Mouse (Mus musculus): Measurements from ENCODE around the gene Gm42517. TPM values are rescaled to one million over a fixed set of nuclear protein-coding genes. Genes with fewer than 3 reads are reported as not detected.

Gm42517 gene
- polyA plus RNA-seq, 1 experiment from 2014 or later: 0.75 TPM

- WGBS: 32% methylated on average over 3 of the region's 3 CpGs
- no peaks in the 10 kb centered on the region for H3K36me3 ChIP-seq (ENCODE audit: control insufficient read depth, insufficient read depth, low read length)
- no peak overlapping the region for H3K4me2 ChIP-seq (ENCODE audit: low read length)
- H3K4me3 ChIP-seq (ENCODE audit: low read depth, low read length): no peak overlapping the region
- no peak for DNase-seq (ENCODE audit: low spot score)
- no peak overlapping the region for H3K9ac ChIP-seq (ENCODE audit: low read length)
- no peak overlapping the region for H3K27ac ChIP-seq (ENCODE audit: low read depth, low read length)
- H3K9me3 ChIP-seq (replicated peaks; ENCODE audit: control insufficient read depth, low read length): no peaks in the 10 kb centered on the region
- H3K27me3 ChIP-seq (replicated peaks; ENCODE audit: control insufficient read depth, insufficient read depth, low read length): peaks cover 35% of the 10 kb centered on the region
- no peak for ATAC-seq
- H3K4me1 ChIP-seq (ENCODE audit: control insufficient read depth, insufficient read depth, low read length): peaks cover 4% of the 10 kb centered on the region; the same call in 1 of the 2 replicates
These were observed 5.4 kb downstream of the Gm42517 start for GRCm38 (mm10) chr5:108362330-108362729.

- H3K9me3 ChIP-seq (replicated peaks; ENCODE audit: control insufficient read depth, low read length): no peaks in the 10 kb centered on the region
- H3K4me3 ChIP-seq (ENCODE audit: low read depth, low read length): no peak overlapping the region
- ATAC-seq (no peak), DNase-seq (ENCODE audit: low spot score) (no peak)
- H3K4me1 ChIP-seq (ENCODE audit: control insufficient read depth, insufficient read depth, low read length): no peaks in the 10 kb centered on the region
- 91% methylated on average over 4 of the region's 4 CpGs for WGBS
- H3K36me3 ChIP-seq (ENCODE audit: control insufficient read depth, insufficient read depth, low read length): no peaks in the 10 kb centered on the region
- peaks cover 16% of the 10 kb centered on the region for H3K27me3 ChIP-seq (replicated peaks; ENCODE audit: control insufficient read depth, insufficient read depth, low read length)
- no peak overlapping the region for H3K9ac ChIP-seq (ENCODE audit: low read length)
- H3K4me2 ChIP-seq (ENCODE audit: low read length): no peak overlapping the region
- no peak overlapping the region for H3K27ac ChIP-seq (ENCODE audit: low read depth, low read length)
These were observed 7.5 kb downstream of the Gm42517 start for GRCm38 (mm10) chr5:108360211-108360610.

- Histone ChIP-seq H3K4me3 (ENCODE audit: low read depth, low read length) (no peak overlapping the region), H3K36me3 (ENCODE audit: control insufficient read depth, insufficient read depth, low read length) (no peaks in the 10 kb centered on the region), H3K4me2 (ENCODE audit: low read length) (no peak overlapping the region), H3K4me1 (ENCODE audit: control insufficient read depth, insufficient read depth, low read length) (no peaks in the 10 kb centered on the region), H3K27ac (ENCODE audit: low read depth, low read length) (no peak overlapping the region), H3K27me3 (replicated peaks; ENCODE audit: control insufficient read depth, insufficient read depth, low read length) (peaks cover 8% of the 10 kb centered on the region), H3K9me3 (replicated peaks; ENCODE audit: control insufficient read depth, low read length) (no peaks in the 10 kb centered on the region), H3K9ac (ENCODE audit: low read length) (no peak overlapping the region)
- no peak for DNase-seq (ENCODE audit: low spot score)
- 87% methylated on average over 9 of the region's 9 CpGs for WGBS
- ATAC-seq: no peak
These were observed 8.2 kb downstream of the Gm42517 start for GRCm38 (mm10) chr5:108359491-108359890.

GRCm38 (mm10) chr5:108357862-108358261 is 9.9 kb downstream of the Gm42517 start:
- 100% methylated on average over 1 of the region's 1 CpGs for WGBS
- H3K4me1 ChIP-seq (ENCODE audit: control insufficient read depth, insufficient read depth, low read length): no peaks in the 10 kb centered on the region
- no peaks in the 10 kb centered on the region for H3K9me3 ChIP-seq (replicated peaks; ENCODE audit: control insufficient read depth, low read length)
- no peak for ATAC-seq
- no peak overlapping the region for H3K4me2 ChIP-seq (ENCODE audit: low read length)
- H3K4me3 ChIP-seq (ENCODE audit: low read depth, low read length): no peak overlapping the region
- no peak overlapping the region for H3K9ac ChIP-seq (ENCODE audit: low read length)
- no peaks in the 10 kb centered on the region for H3K27me3 ChIP-seq (replicated peaks; ENCODE audit: control insufficient read depth, insufficient read depth, low read length)
- H3K36me3 ChIP-seq (ENCODE audit: control insufficient read depth, insufficient read depth, low read length): no peaks in the 10 kb centered on the region
- no peak overlapping the region for H3K27ac ChIP-seq (ENCODE audit: low read depth, low read length)
- DNase-seq (ENCODE audit: low spot score): no peak

GRCm38 (mm10) chr5:108354056-108354455 is 13.7 kb downstream of the Gm42517 start:
- DNase-seq (ENCODE audit: low spot score) (no peak), ATAC-seq (no peak)
- H3K27me3 ChIP-seq (replicated peaks; ENCODE audit: control insufficient read depth, insufficient read depth, low read length): no peaks in the 10 kb centered on the region
- H3K4me3 ChIP-seq (ENCODE audit: low read depth, low read length): no peak overlapping the region
- H3K36me3 ChIP-seq (ENCODE audit: control insufficient read depth, insufficient read depth, low read length): 0 out of 2 replicates have a peak, but pooled peaks cover 3% of the 10 kb centered on the region
- H3K9me3 ChIP-seq (replicated peaks; ENCODE audit: control insufficient read depth, low read length): no peaks in the 10 kb centered on the region
- no peaks in the 10 kb centered on the region for H3K4me1 ChIP-seq (ENCODE audit: control insufficient read depth, insufficient read depth, low read length)
- H3K4me2 ChIP-seq (ENCODE audit: low read length): no peak overlapping the region
- 83% methylated on average over 2 of the region's 2 CpGs for WGBS
- no peak overlapping the region for H3K27ac ChIP-seq (ENCODE audit: low read depth, low read length)
- no peak overlapping the region for H3K9ac ChIP-seq (ENCODE audit: low read length)

- DNase-seq (ENCODE audit: low spot score): no peak
- ATAC-seq: no peak
- 94% methylated on average over 9 of the region's 9 CpGs for WGBS
- Histone ChIP-seq H3K4me3 (ENCODE audit: low read depth, low read length) (no peak overlapping the region), H3K9ac (ENCODE audit: low read length) (no peak overlapping the region), H3K9me3 (replicated peaks; ENCODE audit: control insufficient read depth, low read length) (no peaks in the 10 kb centered on the region), H3K4me2 (ENCODE audit: low read length) (no peak overlapping the region), H3K4me1 (ENCODE audit: control insufficient read depth, insufficient read depth, low read length) (no peaks in the 10 kb centered on the region), H3K27ac (ENCODE audit: low read depth, low read length) (no peak overlapping the region), H3K27me3 (replicated peaks; ENCODE audit: control insufficient read depth, insufficient read depth, low read length) (no peaks in the 10 kb centered on the region), H3K36me3 (ENCODE audit: control insufficient read depth, insufficient read depth, low read length) (peaks cover 21% of the 10 kb centered on the region)
These were observed 18.1 kb downstream of the Gm42517 start for GRCm38 (mm10) chr5:108349511-108350148.

GRCm38 (mm10) chr5:108347843-108348242 is 19.9 kb downstream of the Gm42517 start:
- no peak overlapping the region for H3K4me2 ChIP-seq (ENCODE audit: low read length)
- WGBS: 90% methylated on average over 6 of the region's 6 CpGs
- no peak overlapping the region for H3K9ac ChIP-seq (ENCODE audit: low read length)
- no peak overlapping the region for H3K4me3 ChIP-seq (ENCODE audit: low read depth, low read length)
- ATAC-seq (no peak), DNase-seq (ENCODE audit: low spot score) (no peak)
- peaks cover 33% of the 10 kb centered on the region for H3K36me3 ChIP-seq (ENCODE audit: control insufficient read depth, insufficient read depth, low read length)
- no peaks in the 10 kb centered on the region for H3K27me3 ChIP-seq (replicated peaks; ENCODE audit: control insufficient read depth, insufficient read depth, low read length)
- H3K27ac ChIP-seq (ENCODE audit: low read depth, low read length): no peak overlapping the region
- no peaks in the 10 kb centered on the region for H3K4me1 ChIP-seq (ENCODE audit: control insufficient read depth, insufficient read depth, low read length)
- no peaks in the 10 kb centered on the region for H3K9me3 ChIP-seq (replicated peaks; ENCODE audit: control insufficient read depth, low read length)

DNA sequence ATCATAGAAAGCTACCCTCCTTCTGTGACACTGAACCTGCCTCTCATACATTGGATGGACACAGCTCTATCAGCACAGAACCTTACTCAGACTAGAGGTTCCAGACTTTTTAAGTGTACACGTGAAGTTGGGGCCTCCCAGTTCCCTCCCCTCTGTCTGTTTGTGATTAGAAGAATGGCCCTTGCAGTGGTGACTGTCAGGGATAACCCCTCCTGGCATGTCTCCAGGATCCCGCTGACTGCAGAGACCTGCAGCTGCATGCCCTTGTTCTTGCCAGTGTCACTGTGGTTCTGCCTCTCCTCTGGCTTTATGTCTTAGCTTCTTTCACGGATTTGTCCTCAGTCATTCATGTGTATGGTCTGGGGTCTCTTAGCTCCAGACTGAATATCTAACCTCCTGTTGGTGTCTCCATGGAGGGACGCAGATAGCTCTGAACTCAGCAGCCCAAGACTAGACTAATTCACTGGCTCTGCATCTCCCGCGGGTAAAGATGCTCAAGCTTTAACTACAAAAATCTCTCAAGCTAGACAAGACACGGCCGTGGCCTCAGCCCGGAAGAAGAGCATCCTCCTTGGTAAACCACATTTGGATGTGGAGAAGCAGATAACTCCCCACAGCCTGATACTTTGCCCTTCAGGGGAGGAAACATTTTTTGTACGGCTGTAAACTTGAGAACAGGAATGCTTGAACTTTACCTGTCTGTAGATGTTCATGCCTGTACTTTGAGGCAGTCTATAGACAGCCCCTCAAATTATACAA is 22.2 kb downstream of the Gm42517 start:
- DNase-seq (ENCODE audit: low spot score) (no peak), ATAC-seq (no peak)
- Histone ChIP-seq H3K4me3 (ENCODE audit: low read depth, low read length) (no peak overlapping the region), H3K9ac (ENCODE audit: low read length) (no peak overlapping the region), H3K36me3 (ENCODE audit: control insufficient read depth, insufficient read depth, low read length) (peaks cover 42% of the 10 kb centered on the region), H3K27ac (ENCODE audit: low read depth, low read length) (no peak overlapping the region), H3K4me1 (ENCODE audit: control insufficient read depth, insufficient read depth, low read length) (no peaks in the 10 kb centered on the region), H3K9me3 (replicated peaks; ENCODE audit: control insufficient read depth, low read length) (no peaks in the 10 kb centered on the region), H3K4me2 (ENCODE audit: low read length) (no peak overlapping the region), H3K27me3 (replicated peaks; ENCODE audit: control insufficient read depth, insufficient read depth, low read length) (no peaks in the 10 kb centered on the region)
- WGBS: 83% methylated on average over 10 of the region's 10 CpGs

DNA sequence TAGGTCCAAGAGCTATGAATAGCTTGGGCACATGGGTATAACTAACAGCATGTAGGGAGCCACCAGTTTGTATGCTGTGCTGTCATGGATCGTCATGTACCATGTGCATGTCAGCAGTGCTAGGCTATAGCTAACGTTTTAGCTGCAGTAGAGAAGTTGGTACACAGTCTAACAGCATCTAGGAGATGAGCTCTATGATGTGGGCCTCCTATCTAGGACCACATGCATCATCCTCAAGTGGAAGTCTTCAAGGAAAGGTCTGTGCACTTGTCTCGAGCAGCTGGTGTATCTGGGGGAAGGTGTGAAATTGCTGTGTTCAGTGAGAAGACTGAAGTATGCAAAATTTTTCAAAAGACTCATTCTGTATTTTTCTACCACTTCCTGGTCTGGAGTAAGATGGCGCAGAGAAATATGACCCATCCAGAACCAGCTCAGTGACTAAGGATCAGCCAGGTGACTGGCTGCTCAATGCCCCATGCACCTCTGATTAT is 24.0 kb downstream of the Gm42517 start:
- H3K9ac ChIP-seq (ENCODE audit: low read length): no peak overlapping the region
- DNase-seq (ENCODE audit: low spot score): no peak

More for the DNA sequence above, 24.0 kb downstream of the Gm42517 start:
- no peak overlapping the region for H3K4me3 ChIP-seq (ENCODE audit: low read depth, low read length)
- H3K4me1 ChIP-seq (ENCODE audit: control insufficient read depth, insufficient read depth, low read length): no peaks in the 10 kb centered on the region
- no peaks in the 10 kb centered on the region for H3K9me3 ChIP-seq (replicated peaks; ENCODE audit: control insufficient read depth, low read length)
- H3K27me3 ChIP-seq (replicated peaks; ENCODE audit: control insufficient read depth, insufficient read depth, low read length): no peaks in the 10 kb centered on the region
- 89% methylated on average over 4 of the region's 4 CpGs for WGBS
- no peak overlapping the region for H3K27ac ChIP-seq (ENCODE audit: low read depth, low read length)
- H3K36me3 ChIP-seq (ENCODE audit: control insufficient read depth, insufficient read depth, low read length): peaks cover 48% of the 10 kb centered on the region
- no peak overlapping the region for H3K4me2 ChIP-seq (ENCODE audit: low read length)
- ATAC-seq: no peak

All from forebrain, embryonic 14.5 days (tissue).